Mouse (Mus musculus) olfactory bulb, adult 2 months (tissue): ENCODE results near the gene Selenop.
"Not testable (repeated sequence)": the region's sequence is repeated elsewhere in the genome, so short reads cannot be mapped to it uniquely, and the experiment has no call there.

Source experiments
- CTCF ChIP-seq: fragments of 200-500 bp; IDR thresholded peaks from 2 replicates; pipeline ENCODE4 v1.5.1; 2012; ENCODE audit warnings: low read depth, mild to moderate bottlenecking, low read length, moderate library complexity; ENCODE audit not compliant: insufficient read depth
- POLR2A ChIP-seq: fragments of 200-500 bp; IDR thresholded peaks from 2 replicates; pipeline ENCODE4 v1.6.1; 2012; ENCODE audit warnings: mild to moderate bottlenecking, low read depth, low read length, moderate library complexity; ENCODE audit not compliant: insufficient read depth

DNA sequence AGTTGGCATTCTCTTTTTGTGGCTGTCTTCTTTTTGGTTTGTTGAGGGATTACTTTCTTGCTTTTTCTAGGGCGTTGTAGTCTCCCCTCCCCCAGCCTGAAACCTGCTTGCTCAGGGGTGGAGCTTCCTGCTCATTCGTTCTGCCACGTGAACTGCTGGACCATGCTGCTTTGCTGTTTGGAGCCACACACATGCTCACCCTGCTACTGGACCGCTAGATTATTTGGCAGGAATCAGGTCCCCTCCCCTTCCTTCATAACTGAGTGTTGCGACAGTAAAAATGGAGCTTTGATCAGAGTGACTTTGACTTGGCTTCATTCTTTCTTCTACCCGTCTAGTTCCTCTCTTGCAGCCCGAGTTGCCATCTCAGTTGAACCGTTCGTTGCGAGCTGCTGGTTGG lies 23.3 kb upstream of the Selenop start:
- not testable (repeated sequence) for TF ChIP-seq POLR2A, CTCF
